Mouse (Mus musculus) MEL (cell line): Measurements from ENCODE around the gene Fgd4.

Experiments used
- CTCF ChIP-seq, 3 experiments: IDR thresholded peaks in 2 of 3; conservative IDR thresholded peaks in 1 of 3; 2 replicates each; pipeline ENCODE4 v1.5.1; 2011 to 2012; ENCODE audit warnings: low read length in 3 of 3, low read depth in 2 of 3, mild to moderate bottlenecking in 2 of 3, improper control_type of control experiment in 1 of 3, inconsistent platforms in 1 of 3, mixed read lengths in 1 of 3, moderate library complexity in 1 of 3; ENCODE audit not compliant: control insufficient read depth in 1 of 3, insufficient read depth in 1 of 3, poor library complexity in 1 of 3, severe bottlenecking in 1 of 3
- EP300 ChIP-seq, 2 experiments: IDR thresholded peaks; 2 replicates each; pipeline ENCODE4 v1.6.1; 2011; ENCODE audit warnings: improper control_type of control experiment in 2 of 2, low read length in 2 of 2, low read depth in 1 of 2, mild to moderate bottlenecking in 1 of 2
- KAT2A ChIP-seq: conservative IDR thresholded peaks from 2 replicates; pipeline ENCODE4 v1.6.1; 2012; ENCODE audit warnings: low read depth, low read length, improper control_type of control experiment, inconsistent platforms
- MYC ChIP-seq: IDR thresholded peaks from 2 replicates; pipeline ENCODE4 v1.6.1; 2011; ENCODE audit warnings: low read depth, mild to moderate bottlenecking, low read length, improper control_type of control experiment, moderate library complexity
- POLR2A ChIP-seq, 2 experiments: IDR thresholded peaks; 2 replicates each; pipeline ENCODE4 v1.6.1; 2011 to 2012; ENCODE audit warnings: low read length in 2 of 2, mild to moderate bottlenecking in 2 of 2, control low read depth in 1 of 2, improper control_type of control experiment in 1 of 2, low read depth in 1 of 2, moderate library complexity in 1 of 2; ENCODE audit not compliant: control insufficient read depth in 1 of 2, insufficient read depth in 1 of 2, poor library complexity in 1 of 2
- RAD21 ChIP-seq: IDR thresholded peaks from 2 replicates; pipeline ENCODE4 v1.6.1; 2011; ENCODE audit warnings: mild to moderate bottlenecking, low read depth, low read length, improper control_type of control experiment
- RCOR1 ChIP-seq: IDR thresholded peaks from 2 replicates; pipeline ENCODE4 v1.6.1; 2012; ENCODE audit warnings: low read depth, mild to moderate bottlenecking, inconsistent platforms, low read length, improper control_type of control experiment
- ZKSCAN1 ChIP-seq: IDR thresholded peaks from 2 replicates; pipeline ENCODE4 v1.6.1; 2012; ENCODE audit warnings: low read depth, mild to moderate bottlenecking, inconsistent platforms, low read length, improper control_type of control experiment, moderate library complexity

GRCm38 (mm10) chr16:16526097-16526740, 74.1 kb downstream of the Fgd4 start:
- TF ChIP-seq CTCF (IDR thresholded peaks at IDR 0.05 in 2 of 3, conservative IDR thresholded peaks at IDR 0.05 in 1 of 3; ENCODE audit: control insufficient read depth in 1 of 3, insufficient read depth in 1 of 3, low read depth in 2 of 3, low read length in 3 of 3, poor library complexity in 1 of 3, severe bottlenecking in 1 of 3) (no peak), RAD21 (no peak), KAT2A (no peak), POLR2A (IDR thresholded peaks at IDR 0.05; ENCODE audit: control insufficient read depth in 1 of 2, insufficient read depth in 1 of 2, low read depth in 1 of 2, low read length in 2 of 2, poor library complexity in 1 of 2) (no peak), ZKSCAN1 (no peak), MYC (no peak), RCOR1 (no peak), EP300 (IDR thresholded peaks at IDR 0.05; ENCODE audit: low read depth in 1 of 2, low read length in 2 of 2) (no peak)
